Mouse (Mus musculus) left cerebral cortex, postnatal 36 days (tissue): ENCODE measurements around the gene Mst1. TPM values are rescaled to one million over a fixed set of nuclear protein-coding genes. Genes with fewer than 3 reads are reported as not detected.
A peak's percentile ranks its signal among the peaks of the same experiment; 100 is the strongest.

ENCODE experiments used
- DNase-seq, 2 experiments: peaks; one replicate each; pipeline ENCODE4 v3.0.0; 2021 to 2022; ENCODE audit warnings: low spot score in 2 of 2, mixed read lengths in 1 of 2
- intact Hi-C: fragments of 180-260 bp; cut with DNase I; formaldehyde crosslinking; loops from one replicate; pipeline ENCODE4 v1.15.1; 2025
- total RNA-seq, 2 experiments: library from RNA; stranded (reverse); gene quantifications; 2 replicates each; pipeline ENCODE4 v1.2.3; 2021

The Mst1 gene
- total RNA-seq, 2 experiments from 2014 or later, result not detected

DNA sequence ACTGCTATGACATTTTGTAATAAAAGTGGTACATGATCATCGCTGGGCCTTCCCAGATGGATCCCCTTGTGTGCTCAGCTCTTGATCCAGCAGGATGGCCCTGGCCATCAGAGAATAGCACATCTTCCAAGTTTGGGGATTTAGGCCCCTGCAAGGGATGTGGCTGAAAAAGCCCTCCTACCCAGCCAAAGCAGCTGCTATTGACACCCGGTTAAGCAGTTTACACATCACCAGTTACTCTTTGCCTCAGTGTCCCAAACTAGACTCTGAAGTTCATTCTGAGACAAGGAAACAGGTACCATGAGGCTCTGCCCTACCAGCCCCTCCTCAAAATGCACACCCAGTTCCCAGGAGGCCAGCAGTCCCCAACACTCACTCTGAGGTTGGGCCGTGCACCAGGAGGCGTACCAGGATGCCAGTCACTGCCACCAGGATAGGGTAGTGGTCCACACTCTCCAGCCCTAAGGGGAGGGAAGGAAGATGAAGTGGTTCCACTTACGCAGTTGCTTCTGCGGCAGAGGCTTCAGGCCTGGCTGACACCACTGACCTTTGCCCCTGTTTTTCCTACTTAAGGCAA, 24.5 kb upstream of the Mst1 start:
- intact Hi-C loops, result no loop called here
- no peak for DNase-seq

DNA sequence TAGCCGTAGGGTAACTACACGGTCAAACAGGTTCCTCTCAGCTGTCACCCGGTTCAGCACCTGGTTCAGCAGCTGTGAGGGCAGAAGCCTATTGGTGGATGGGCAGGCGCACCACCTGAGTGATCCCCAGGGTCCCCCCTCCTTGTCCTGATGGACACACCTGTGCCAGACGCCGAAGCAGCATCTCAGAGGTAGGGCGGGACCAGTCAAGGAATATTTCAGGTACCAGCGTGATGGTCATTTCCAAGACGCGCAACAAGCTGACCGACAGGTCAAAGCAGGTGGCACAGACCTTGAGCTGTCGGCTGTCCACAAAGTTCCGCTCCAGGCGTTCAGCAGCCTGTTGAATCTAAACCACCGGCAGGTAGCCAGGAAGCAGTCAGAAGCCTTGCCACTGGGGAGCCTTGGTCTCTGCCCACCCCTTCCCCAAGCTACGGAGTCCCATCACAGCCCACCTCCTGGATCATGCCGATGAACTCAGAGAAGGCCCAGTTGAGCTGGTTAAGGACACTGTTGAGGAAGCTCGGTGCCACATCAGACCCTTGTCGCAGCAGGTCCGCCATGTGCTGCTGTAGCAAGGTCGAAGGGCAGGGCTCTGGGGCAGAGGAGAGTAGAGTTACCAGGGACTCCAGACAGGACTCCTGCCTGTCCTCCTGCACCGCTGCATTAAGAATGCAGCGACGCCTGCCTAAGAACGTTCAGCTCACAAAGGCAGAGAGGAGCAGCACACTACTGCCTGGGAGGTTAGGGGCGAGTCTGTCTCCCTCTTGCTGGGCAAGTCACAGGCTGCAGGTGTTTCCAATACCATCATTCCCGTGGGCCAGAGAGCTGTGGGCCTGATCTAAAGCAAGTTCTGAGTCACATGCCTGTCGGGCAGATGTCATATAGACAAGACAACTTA, 23.6 kb upstream of the Mst1 start:
- no peak for DNase-seq
- intact Hi-C loops, result no loop called here

DNA sequence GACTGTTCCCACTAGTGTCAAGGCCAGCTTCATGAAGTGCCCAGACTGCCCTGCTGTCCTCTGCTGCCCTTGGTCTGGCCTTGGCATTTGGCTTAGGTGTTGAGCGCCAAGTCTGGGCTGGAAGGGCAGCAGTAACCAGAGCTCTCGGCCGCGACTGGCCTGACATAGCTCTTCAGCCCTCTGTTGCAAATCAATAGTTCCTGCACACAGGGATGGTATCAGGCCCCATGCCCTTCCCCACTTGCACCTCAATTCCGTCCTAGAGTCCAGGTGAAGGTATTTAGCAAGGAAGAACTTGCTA, 23.0 kb upstream of the Mst1 start:
- intact Hi-C loops, result no loop called here
- DNase-seq, result no peak

DNA sequence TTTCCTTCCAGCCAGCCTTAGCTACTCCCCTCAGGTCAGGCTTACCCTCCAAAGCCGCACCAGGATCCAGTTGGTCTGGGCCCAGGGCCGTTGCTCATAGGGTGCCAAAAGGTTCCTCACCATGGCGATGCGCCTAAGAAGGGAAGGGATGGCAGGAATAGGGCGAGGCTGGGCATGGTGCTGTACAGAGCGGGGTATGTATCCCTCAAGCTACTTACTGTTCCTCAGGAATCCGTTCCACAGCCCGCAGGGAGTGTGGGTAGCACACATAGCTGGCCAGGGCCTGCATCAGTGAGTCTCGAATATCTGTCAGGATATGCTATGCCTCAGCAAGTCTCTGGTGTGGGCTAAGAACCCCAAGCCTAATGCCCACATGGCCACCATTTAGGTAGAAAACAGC, 21.9 kb upstream of the Mst1 start:
- no peak for DNase-seq
- intact Hi-C loops, result no loop called here

DNA sequence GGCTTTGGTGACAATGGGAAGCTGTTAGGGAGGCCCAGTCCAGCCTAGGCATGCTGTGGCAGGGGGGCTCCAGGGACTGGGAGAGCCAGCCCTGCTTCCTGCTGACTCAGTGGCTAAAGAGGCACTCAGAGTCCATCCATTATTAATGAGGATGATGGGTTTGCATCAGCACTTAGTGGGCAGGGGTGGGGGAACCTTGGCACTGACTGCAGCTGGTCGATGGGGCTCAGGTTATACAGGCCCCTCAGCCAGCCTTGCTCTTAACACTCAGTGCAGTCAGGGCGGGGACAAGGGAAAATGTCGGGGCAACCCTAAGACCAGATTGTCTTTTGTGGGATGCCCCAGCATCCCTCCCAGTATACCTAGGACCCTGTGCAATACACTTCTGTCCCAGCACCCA, 18.1 kb upstream of the Mst1 start:
- intact Hi-C loops, result no loop called here
- no peak for DNase-seq

DNA sequence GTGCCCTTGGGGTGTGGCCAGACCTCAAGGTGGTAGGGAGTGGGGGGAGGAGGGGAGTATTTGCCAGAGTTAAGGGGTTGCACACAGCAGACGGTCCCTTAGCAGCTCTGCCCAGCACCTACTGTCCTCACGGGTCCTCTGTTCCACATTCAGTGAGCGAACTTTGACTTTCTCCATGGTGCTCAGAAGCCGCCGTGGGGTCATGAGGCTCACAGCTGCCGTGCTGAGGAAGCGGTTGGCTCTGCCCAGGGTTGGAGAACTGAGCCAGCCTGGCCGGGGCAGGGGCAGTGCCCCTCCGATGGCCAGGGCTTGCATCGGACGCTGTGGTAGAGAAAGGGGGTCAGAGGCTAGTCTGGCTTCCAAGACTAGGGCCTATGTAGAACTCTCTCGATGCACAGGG, 16.9 kb upstream of the Mst1 start:
- no peak for DNase-seq
- intact Hi-C loops, result no loop called here

DNA sequence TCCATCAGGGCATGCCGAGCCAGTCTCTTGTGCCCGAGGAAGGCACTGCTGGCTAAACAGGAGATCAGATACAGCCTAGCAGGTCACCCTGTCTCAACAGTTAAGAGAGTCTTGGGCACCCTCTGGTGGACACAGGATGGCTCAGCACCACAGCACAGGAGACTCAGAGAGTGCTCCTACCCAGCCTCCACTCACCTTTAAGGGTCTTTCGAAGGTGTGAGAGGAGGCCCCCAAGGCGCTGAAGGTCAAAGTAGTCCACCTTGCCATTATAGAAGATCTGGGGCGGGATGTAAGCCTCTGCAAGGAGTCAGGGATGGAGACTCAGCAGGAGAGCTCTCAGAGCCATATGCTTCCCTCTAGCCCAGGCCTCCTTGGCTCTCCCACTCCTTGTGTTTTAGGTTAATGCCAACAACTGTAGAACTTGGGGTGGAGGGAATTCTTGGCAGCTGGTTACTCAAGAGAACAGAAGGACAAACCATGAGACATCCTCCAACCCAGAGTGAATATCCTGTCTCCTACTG, 14.7 kb upstream of the Mst1 start:
- DNase-seq, result peak; percentile 60 to 61
- intact Hi-C loops, result loop anchor here (5.0 kb wide), 2 partner anchors 103 to 163 kb away; no protein-coding TSS in a partner anchor

DNA sequence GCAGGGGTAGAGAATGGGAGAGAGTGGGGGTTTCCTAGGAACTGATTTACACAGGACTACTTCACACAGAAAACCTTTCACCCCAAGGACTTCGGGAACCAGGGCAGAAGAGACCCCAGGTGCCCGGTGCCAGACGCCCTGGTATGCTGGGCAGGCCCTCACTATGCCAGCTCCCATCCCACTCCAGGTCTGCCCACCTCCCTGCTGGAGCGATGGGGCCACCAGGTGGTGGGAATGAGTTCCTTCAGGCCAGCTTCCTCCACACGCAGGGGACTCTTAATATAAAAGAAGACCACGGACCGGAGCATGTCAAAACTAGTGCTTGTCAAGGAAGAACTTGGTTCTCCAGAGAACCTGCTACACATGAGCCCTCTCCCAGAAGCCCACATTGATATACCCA, 13.0 kb upstream of the Mst1 start:
- DNase-seq, result no peak
- intact Hi-C loops, result loop anchor here (5.0 kb wide), 2 partner anchors 105 to 165 kb away; no protein-coding TSS in a partner anchor

DNA sequence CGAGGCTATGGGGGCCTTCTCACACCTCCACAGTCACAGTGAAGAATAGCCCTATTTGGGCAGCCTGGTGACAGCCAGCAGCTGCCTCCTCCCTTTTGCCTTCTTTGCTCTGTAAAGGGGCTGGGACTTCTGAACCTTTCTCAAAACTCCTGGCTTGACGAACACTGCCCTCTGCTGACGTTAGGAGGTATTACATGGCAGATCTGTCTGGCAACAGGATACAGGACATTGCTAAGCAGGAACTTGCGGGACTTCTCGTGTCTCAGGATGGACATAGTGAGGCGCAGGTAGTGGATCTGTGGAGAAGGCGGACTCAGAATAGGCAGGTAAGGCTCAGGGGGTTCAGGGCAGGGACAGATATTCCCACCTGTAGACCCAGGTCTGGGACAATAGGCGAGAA, 12.3 kb upstream of the Mst1 start:
- intact Hi-C loops, result loop anchor here (5.0 kb wide), 2 partner anchors 106 to 166 kb away; no protein-coding TSS in a partner anchor
- peak; percentile 70 to 81 for DNase-seq

DNA sequence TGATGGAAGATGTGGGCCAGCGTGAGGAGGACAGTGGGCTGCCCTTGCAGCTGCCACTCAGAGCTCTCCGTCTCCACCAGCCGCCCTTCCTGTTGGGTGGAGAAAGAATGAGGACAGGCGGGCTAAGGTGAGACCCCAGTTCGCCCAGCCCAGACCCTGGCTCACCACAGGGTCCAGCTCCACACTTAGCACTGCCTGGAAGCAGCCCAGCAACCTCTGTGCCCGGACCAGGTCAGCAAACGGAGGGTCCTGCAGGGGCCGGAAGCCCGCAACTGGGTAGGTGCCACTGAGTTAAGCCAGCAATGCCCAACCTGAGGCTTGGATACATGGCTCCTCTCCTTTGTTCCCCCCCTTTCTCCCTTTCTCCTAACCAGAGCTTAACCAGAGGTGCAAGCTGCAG, 11.2 kb upstream of the Mst1 start:
- intact Hi-C loops, result loop anchor here (5.0 kb wide), 2 partner anchors 107 to 167 kb away; no protein-coding TSS in a partner anchor
- DNase-seq, result no peak

DNA sequence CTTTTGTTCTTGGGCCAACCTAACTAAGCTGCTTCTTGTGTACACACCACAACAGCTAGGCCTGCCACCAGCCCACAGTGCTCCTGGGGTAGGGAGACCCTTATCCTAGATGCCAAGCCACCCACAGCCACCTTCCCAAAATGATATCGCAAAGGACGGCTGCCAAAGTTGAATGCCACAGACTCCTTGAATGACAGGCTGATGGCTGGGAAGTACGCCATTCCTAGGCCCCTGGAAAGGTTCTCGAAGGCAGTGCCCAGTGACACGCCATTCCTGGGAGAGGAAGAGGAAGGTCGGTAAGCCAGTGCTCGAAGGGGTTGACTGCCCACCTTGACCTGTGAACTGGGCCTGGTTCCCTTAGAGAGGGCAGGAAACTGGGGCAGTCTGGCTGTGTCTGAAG, 10.7 kb upstream of the Mst1 start:
- intact Hi-C loops, result loop anchor here (5.0 kb wide), 2 partner anchors 107 to 167 kb away; no protein-coding TSS in a partner anchor

DNA sequence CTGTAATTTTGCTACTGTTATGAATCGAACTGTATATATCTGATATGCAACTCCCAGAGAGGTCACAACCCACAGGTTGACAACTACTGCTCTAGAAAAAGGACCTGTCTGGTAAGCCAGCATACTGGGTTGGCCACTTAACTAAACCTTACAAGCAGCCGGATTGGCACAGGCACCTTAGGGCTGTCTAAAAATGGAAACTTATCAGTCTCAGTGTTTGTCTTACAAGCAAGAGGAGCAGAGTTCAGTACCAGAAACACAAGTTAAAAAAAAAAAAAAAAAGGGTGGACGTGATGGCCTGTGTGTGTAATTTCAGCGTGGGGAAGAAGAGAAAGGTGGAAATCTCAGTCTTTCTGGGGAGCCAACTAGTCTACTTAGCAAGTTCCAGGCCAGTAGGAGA, 8.4 kb upstream of the Mst1 start:
- intact Hi-C loops, result no loop called here
- no peak for DNase-seq

More for the DNA sequence above, 10.7 kb upstream of the Mst1 start:
- DNase-seq, result no peak

DNA sequence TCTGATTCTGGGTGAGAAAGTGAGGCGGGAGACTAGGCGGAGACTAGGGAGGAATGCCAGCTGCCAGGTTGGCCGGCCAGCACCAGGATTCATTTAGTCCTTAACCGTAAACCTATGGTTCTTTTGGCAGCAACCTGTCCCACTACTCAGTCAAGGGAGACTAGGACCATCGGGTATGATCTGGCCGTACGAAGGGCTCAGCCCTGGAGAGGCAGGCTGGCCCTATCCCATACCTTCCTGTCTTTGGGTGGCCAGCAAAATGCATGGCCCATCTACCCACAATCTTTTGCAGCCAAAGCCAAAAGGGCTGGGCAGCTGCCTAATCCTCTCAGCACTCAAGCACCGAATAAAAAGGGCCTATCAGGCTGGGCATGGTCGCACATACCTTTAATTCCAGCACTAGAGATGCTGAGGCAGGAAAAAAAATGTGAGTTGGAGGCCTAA, 7.7 kb upstream of the Mst1 start:
- no peak for DNase-seq
- intact Hi-C loops, result no loop called here

DNA sequence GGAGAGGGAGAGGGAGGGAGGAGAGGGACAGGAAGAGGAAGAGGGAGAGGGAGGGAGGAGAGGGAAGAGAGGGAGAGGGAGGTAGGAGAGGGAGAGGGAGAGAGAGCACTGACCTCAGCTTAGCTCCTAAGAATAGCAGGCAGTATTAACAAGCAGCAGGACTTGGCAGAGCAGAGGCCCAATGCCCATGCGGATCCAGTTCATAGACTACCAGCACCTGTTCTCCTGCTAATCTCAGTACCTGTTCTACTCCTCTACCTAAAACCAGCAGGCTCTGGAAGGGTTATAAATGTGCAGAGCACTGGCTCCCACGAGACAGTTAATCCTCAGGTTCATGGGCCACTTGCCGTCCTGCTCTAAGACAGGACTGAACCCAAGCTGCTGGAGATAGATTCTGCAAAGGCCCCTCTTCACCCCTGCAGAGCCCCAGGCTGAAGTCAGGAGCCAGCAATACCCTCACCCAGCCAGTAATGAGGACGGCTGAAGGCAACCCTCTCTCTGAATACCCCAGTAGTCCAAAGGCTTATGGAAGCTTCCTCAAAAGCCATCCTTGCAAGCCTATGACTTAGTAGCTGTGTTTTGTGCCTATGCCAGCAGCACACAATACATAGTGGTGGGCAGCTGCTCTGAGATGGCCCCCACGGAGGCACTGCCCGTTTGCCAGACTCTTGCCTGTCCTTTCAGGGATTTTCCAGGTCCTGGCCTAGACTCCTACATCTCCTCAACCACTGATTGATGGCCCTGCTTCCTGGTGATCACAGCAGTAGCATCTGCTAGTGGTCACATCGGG, 6.9 kb upstream of the Mst1 start:
- intact Hi-C loops, result no loop called here
- DNase-seq, result no peak

DNA sequence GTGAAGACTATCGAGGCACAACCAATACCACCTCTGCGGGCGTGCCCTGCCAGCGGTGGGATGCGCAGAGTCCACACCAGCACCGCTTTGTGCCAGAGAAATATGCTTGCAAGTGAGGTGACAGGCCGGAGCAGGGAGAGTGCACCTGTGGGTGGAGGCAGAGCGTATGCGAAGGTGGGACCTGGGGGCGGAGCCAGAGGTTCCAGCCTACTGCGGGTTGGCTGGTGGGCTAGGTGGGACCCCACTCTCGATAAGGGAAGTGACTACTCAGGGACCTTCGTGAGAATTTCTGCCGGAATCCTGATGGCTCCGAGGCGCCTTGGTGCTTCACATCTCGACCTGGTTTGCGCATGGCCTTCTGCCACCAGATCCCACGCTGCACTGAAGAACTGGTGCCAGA, 2.3 kb downstream of the Mst1 start:
- DNase-seq, result no peak
- intact Hi-C loops, result no loop called here

DNA sequence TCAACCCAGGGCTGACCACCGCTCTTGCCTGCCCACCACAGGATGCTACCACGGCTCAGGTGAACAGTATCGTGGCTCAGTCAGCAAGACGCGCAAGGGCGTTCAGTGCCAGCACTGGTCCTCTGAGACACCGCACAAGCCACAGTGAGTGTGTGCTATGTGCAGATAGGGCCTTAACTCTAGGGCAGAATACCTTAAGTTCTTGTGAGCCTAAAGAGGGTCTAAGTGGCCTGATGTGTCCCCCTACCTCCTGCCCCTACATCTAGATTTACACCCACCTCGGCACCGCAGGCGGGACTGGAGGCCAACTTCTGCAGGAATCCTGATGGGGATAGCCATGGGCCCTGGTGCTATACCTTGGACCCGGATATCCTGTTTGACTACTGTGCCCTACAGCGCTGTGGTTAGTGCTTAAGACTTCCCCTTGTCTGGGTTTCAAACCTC, 2.8 kb downstream of the Mst1 start, which contains the start of gene Rnf123:
TSS of gene Rnf123 (minus strand) at position 359 of the 444 bp plus-strand sequence.
- intact Hi-C loops, result no loop called here
- no peak for DNase-seq

DNA sequence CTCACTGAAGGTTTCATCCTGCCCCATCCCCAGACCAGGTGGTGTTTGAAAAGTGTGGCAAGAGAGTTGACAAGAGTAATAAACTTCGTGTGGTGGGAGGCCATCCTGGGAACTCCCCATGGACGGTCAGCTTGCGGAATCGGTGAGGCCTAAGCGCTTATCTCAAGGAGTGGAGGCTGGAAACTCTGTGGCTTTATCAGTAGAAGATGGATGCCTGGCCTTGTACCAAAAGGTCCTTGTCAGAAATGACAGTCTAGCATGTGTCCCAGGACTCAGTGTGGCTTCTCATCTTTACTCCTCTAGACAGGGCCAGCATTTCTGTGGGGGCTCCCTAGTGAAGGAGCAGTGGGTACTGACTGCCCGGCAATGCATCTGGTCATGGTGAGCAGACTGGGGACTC, 3.3 kb downstream of the Mst1 start:
- intact Hi-C loops, result no loop called here
- DNase-seq, result no peak

DNA sequence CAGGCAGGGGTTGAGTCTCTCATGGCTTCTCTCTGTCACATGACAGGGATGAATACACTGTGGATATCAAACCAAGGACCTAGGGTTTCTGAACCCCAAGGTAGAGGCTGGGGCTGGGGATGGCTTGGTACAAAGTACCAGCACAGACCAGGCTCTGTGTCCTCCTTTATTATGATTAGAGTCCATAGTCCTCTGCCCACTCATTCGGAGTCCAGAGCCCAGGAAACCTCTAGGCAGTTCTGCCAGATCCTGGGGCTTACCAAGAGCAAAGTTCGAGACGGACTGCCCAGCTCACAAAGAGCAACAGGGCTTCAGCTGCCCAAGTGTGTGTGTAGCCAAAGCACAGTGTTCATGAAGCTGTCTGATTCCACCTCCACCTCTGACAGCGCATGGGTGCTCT, 5.0 kb downstream of the Mst1 start:
- no peak for DNase-seq
- intact Hi-C loops, result no loop called here

DNA sequence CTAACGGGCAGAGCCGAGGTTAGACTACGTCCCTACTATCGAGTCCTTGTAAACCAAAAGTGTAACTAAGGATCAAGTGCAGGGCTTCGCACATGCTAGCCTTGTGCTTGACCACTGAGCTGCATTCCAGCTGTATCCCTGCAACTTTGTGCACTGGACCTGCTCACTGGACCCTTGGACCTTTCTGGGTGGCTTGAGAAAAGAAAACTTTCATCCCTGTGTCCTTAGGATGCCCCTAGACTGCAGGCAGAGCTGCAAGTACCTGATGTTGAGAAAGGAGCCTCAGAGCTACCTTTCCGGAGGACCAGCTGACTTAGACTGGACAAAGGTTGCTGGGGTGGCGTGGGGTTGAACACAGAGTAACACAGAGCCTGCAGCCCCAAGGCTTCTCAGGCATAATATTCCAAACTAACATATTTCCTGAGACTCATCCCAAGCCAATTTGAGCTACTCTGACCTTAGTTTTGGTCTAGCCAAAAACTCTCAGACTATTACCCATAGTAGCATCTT, 10.4 kb downstream of the Mst1 start:
- no peak for DNase-seq

DNA sequence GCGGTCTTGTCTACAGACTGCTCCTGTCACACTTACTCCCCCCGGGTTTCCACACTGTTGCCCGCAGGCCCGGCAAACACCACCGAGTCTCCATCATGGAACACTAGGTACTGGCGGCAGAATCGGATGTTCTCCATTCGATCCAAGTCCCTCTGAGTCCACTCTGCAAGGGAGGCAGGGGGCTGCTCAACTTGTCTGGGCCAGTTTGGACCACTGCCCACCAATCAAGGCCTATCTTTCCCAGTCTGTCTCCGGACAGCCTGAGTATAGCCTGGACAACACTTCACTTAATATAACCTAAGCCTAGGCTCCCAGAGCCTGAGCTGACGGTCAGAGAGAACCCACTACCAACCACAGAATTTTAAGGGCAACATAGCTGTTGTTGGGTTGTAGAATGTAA, 13.3 kb downstream of the Mst1 start:
- DNase-seq, result no peak
- intact Hi-C loops, result loop anchor here (5.0 kb wide), 1 partner anchor 194 kb away; no protein-coding TSS in a partner anchor

More for the DNA sequence above, 10.4 kb downstream of the Mst1 start:
- intact Hi-C loops, result loop anchor here (5.0 kb wide), 1 partner anchor 197 kb away; no protein-coding TSS in a partner anchor
